Mouse (Mus musculus): Measurements from ENCODE around the gene Taf6. TPM values are rescaled to one million over a fixed set of nuclear protein-coding genes. Genes with fewer than 3 reads are reported as not detected.

Taf6 gene
- total and polyA plus RNA-seq, 3 experiments, result 60.2 to 61.5 (median 60.9) TPM

GRCm38 (mm10) chr5:138171695-138172491 is 15.4 kb downstream of the Taf6 start, which contains the start of the genes Ap4m1 and Mcm7:
Gene Ap4m1 (plus strand): TSS chr5:138172002.
Gene Mcm7 (minus strand): TSS chr5:138172422.
- no peaks in the 10 kb centered on the region for H3K27me3 ChIP-seq (replicated peaks)
- H3K9me3 ChIP-seq (replicated peaks; ENCODE audit: low read length), result no peaks in the 10 kb centered on the region
- peaks cover 53 to 65% of the 10 kb centered on the region in 2 experiments for H3K36me3 ChIP-seq (replicated peaks in 1 of 2; ENCODE audit: control insufficient read depth in 1 of 2, insufficient read depth in 1 of 2, low read length in 1 of 2)
- peak; percentile 98 for DNase-seq (ENCODE audit: extremely low read depth)
- H3K79me2 ChIP-seq (replicated peaks; ENCODE audit: control insufficient read depth, extremely low read depth, insufficient read depth, poor library complexity, severe bottlenecking), result peaks cover 30% of the 10 kb centered on the region
- dilution Hi-C loops (cut with MboI; ENCODE audit: extremely low pct_ligation_motif_present, extremely low pct_unique_long_range_greater_than_20kb, low sequenced_read_pairs), result no loop called here
- peak within 1 kb of the TSS; percentile 54; the same call in 1 of the 2 replicates for H3K4me2 ChIP-seq (ENCODE audit: insufficient read depth, low read depth, poor library complexity, severe bottlenecking)
- H3K4me3 ChIP-seq (replicated peaks in 1 of 3; ENCODE audit: low read depth in 2 of 3, low read length in 2 of 3, poor library complexity in 1 of 3), result peak within 1 kb of the TSS; percentile 82 to 98 (median 88)
- TF ChIP-seq ZNF384 (IDR thresholded peaks at IDR 0.05; ENCODE audit: low read depth, low read length) (no peak), POLR2AphosphoS2 (IDR thresholded peaks at IDR 0.05; ENCODE audit: low read depth, low read length) (peak; percentile 80; the same call in 1 of the 2 replicates), SIN3A (IDR thresholded peaks at IDR 0.05; ENCODE audit: low read length) (peak; percentile 85), MAX (IDR thresholded peaks at IDR 0.05; ENCODE audit: low read length) (peak; percentile 86), KAT2A (IDR thresholded peaks at IDR 0.05; ENCODE audit: insufficient replicate concordance, low read length) (peak; percentile 79), MAFK (IDR thresholded peaks at IDR 0.05; ENCODE audit: insufficient replicate concordance, low read length) (no peak), ZKSCAN1 (IDR thresholded peaks at IDR 0.05; ENCODE audit: borderline replicate concordance, low read depth, low read length) (no peak), CHD2 (IDR thresholded peaks at IDR 0.05; ENCODE audit: low read length) (peak; percentile 94), ETS1 (conservative IDR thresholded peaks at IDR 0.05; ENCODE audit: low read depth, low read length) (no peak), TBP (conservative IDR thresholded peaks at IDR 0.05; ENCODE audit: low read depth, low read length) (peak; percentile 71), NELFE (IDR thresholded peaks at IDR 0.05; ENCODE audit: low read depth, low read length) (peak; percentile 69), CHD1 (IDR thresholded peaks at IDR 0.05; ENCODE audit: low read depth, low read length) (no peak), SMC3 (IDR thresholded peaks at IDR 0.05; ENCODE audit: low read depth, low read length) (no peak), JUN (IDR thresholded peaks at IDR 0.05; ENCODE audit: insufficient read depth, low read depth, low read length) (no peak), CTCF (conservative IDR thresholded peaks at IDR 0.05 in 1 of 2, IDR thresholded peaks at IDR 0.05 in 1 of 2; ENCODE audit: low read depth in 2 of 2, low read length in 2 of 2) (no peak), NRF1 (IDR thresholded peaks at IDR 0.05; ENCODE audit: low read depth, low read length) (peak; percentile 12; the same call in 1 of the 2 replicates), TCF12 (IDR thresholded peaks at IDR 0.05; ENCODE audit: low read depth, low read length) (peak; percentile 72), BHLHE40 (IDR thresholded peaks at IDR 0.05; ENCODE audit: low read depth, low read length) (no peak; the same call in 1 of the 2 replicates), UBTF (IDR thresholded peaks at IDR 0.05; ENCODE audit: low read depth, low read length) (no peak), E2F4 (IDR thresholded peaks at IDR 0.05; ENCODE audit: insufficient replicate concordance, low read depth, low read length) (peak; percentile 98; the same call in 1 of the 2 replicates), MAZ (IDR thresholded peaks at IDR 0.05; ENCODE audit: low read depth, low read length) (no peak), HCFC1 (IDR thresholded peaks at IDR 0.05; ENCODE audit: low read depth, low read length) (peak; percentile 64), GABPA (IDR thresholded peaks at IDR 0.05; ENCODE audit: insufficient replicate concordance, low read depth, low read length) (no peak), MEF2A (IDR thresholded peaks at IDR 0.05; ENCODE audit: borderline replicate concordance, low read depth, low read length) (no peak), RAD21 (IDR thresholded peaks at IDR 0.05; ENCODE audit: low read depth, low read length) (no peak), RCOR1 (conservative IDR thresholded peaks at IDR 0.05; ENCODE audit: low read depth, low read length) (no peak), ZMIZ1 (IDR thresholded peaks at IDR 0.05; ENCODE audit: low read depth, low read length) (peak; percentile 68), EP300 (IDR thresholded peaks at IDR 0.05; ENCODE audit: low read length) (no peak), POLR2A (IDR thresholded peaks at IDR 0.05; ENCODE audit: low read depth, low read length) (peak; percentile 78), ZC3H11A (IDR thresholded peaks at IDR 0.05; ENCODE audit: low read depth, low read length) (no peak), JUND (conservative IDR thresholded peaks at IDR 0.05; ENCODE audit: low read depth, low read length) (no peak), MXI1 (IDR thresholded peaks at IDR 0.05; ENCODE audit: low read depth, low read length) (peak; percentile 66; the same call in 1 of the 2 replicates), USF2 (conservative IDR thresholded peaks at IDR 0.05; ENCODE audit: low read depth, low read length) (peak; percentile 85), PAX5 (IDR thresholded peaks at IDR 0.05; ENCODE audit: low read length) (no peak), ELF1 (IDR thresholded peaks at IDR 0.05; ENCODE audit: low read depth, low read length) (peak; percentile 45; the same call in 1 of the 2 replicates), USF1 (IDR thresholded peaks at IDR 0.05; ENCODE audit: low read depth, low read length) (peak; percentile 92), MYC (IDR thresholded peaks at IDR 0.05; ENCODE audit: low read depth, low read length) (peak; percentile 73; the same call in 1 of the 2 replicates), IRF4 (IDR thresholded peaks at IDR 0.05; ENCODE audit: low read depth, low read length) (peak; percentile 65; the same call in 1 of the 2 replicates)
- peak within 1 kb of the TSS; percentile 79 for H3K27ac ChIP-seq (ENCODE audit: insufficient read depth, low read depth)
- in situ Hi-C loops (cut with MboI; ENCODE audit: low pct_ligation_motif_present, low pct_unique_long_range_greater_than_20kb, low sequenced_read_pairs), result no loop called here
- H3K9ac ChIP-seq (ENCODE audit: insufficient read depth, low read depth), result peak within 1 kb of the TSS; percentile 91
- peaks cover 11 to 27% of the 10 kb centered on the region in 2 experiments for H3K4me1 ChIP-seq (ENCODE audit: control insufficient read depth in 1 of 2, insufficient read depth in 2 of 2)
